Mouse (Mus musculus): ENCODE results near the gene Map3k7cl.

GRCm38 (mm10) chr16:87575600-87575999 is 22.5 kb downstream of the Map3k7cl start:
- TF ChIP-seq CTCF (IDR thresholded peaks at IDR 0.05; ENCODE audit: borderline replicate concordance, insufficient read depth, low read depth, low read length) (no peak), POLR2A (IDR thresholded peaks at IDR 0.05; ENCODE audit: borderline replicate concordance, insufficient read depth, low read length) (no peak)
